Mouse (Mus musculus) gastrocnemius, postnatal 25 days (tissue): ENCODE measurements around the gene Rbfox1. TPM values are rescaled to one million over a fixed set of nuclear protein-coding genes. Genes with fewer than 3 reads are reported as not detected.

ENCODE experiments used
- DNase-seq: peaks from one replicate; pipeline ENCODE4 v3.0.0; 2022
- total RNA-seq, 2 experiments: library from RNA; stranded (reverse); gene quantifications; 1 replicate in 1 of 2; 2 replicates in 1 of 2; pipeline ENCODE4 v1.2.3; 2021

Rbfox1 gene
- total RNA-seq, 2 experiments from 2014 or later = 146 to 174 TPM

DNA sequence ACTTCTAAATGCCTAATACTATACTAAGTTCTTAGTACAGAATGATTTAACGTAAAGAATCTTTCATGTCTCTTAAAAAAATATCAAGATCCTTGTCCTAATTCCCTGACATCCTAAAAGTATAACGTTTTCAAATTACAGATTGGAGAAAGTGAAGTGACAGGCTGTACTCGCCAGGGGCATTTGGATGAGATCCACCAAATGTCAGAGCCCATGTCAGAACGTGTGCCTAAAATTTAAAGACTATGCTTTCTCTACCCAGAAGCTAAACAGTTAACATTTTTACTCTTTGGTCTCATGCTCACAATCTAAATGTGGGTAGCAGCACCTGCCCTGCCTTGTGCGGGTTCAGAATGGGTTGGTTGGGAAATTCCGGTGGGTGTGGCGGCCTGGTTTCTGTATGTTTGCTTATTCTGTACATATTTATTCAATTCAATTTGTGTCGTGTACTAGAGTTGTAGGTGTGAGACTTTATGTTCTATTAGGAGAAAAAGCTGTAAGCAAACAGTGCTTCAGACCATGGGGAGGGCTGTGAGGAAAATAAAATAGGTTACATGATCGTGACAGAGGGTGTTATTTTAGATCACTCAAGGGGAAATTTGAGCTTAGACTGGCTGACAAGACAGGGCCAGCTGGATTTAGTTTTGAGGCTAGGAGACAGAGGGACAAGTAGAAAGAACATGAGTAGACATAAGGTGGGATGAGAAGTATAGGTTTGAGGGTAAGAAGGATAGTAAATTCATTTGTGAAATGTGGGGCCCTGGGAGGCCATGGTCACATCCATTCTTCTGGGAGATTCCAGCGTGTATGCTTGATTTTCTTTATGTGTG is 1203.7 kb downstream of the Rbfox1 start:
- DNase-seq = peak; percentile 27

GRCm38 (mm10) chr16:7089475-7089874 is 1204.3 kb downstream of the Rbfox1 start:
- peak; percentile 63 for DNase-seq

- no peak for DNase-seq
Observed at GRCm38 (mm10) chr16:7090205-7090604, 1205.0 kb downstream of the Rbfox1 start.

- DNase-seq = no peak
Observed at GRCm38 (mm10) chr16:7092811-7093210, 1207.7 kb downstream of the Rbfox1 start.

DNA sequence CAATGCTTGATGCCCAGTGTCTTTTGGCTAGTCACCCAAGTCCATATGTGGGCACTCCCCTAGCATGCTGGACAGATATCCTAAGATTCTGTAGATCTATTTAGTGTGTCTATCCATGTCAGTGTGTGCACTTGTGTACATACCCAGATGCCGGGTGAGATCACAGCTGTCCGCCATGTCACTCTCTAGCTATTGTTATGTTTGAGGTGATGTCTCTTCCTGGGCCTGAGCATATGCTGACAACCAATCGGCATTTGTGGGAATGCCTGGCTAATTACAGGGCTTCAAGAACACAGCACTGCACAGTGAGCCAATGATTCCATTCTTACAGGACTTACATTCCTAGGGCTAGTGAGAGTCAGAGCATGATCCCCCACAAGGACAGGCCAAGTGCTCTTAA is 1208.5 kb downstream of the Rbfox1 start:
- no peak for DNase-seq

- peak; percentile 62 for DNase-seq
Observed at GRCm38 (mm10) chr16:7094181-7094749, 1209.1 kb downstream of the Rbfox1 start.

- no peak for DNase-seq
Observed at GRCm38 (mm10) chr16:7097071-7097470, 1211.9 kb downstream of the Rbfox1 start.

GRCm38 (mm10) chr16:7097951-7098710 is 1213.0 kb downstream of the Rbfox1 start:
- DNase-seq = no peak

- DNase-seq = peak; percentile 78
Observed at GRCm38 (mm10) chr16:7099506-7100300, 1214.5 kb downstream of the Rbfox1 start.

GRCm38 (mm10) chr16:7102486-7102885 is 1217.3 kb downstream of the Rbfox1 start:
- no peak for DNase-seq

DNA sequence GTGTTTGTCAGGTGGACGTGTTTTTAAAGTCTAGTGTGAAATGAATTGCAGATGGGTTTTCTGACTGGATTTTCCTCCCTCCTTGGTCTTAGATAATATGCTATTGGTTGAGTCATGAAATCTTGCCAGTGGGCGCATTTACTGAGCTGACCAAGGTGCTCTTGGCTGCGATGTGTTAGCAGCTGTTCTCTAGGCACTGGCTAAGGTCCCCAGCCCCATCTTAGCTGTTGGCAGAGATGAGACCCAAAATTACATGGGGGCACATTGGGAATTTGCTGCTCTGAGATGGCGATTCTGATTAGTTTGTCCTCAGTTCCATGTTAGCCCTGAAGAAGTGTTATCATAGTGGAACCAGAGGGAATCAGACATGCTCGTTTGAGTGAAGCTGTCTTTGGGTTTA is 1218.1 kb downstream of the Rbfox1 start:
- DNase-seq = no peak

GRCm38 (mm10) chr16:7106450-7107015 is 1221.4 kb downstream of the Rbfox1 start:
- DNase-seq = no peak

DNA sequence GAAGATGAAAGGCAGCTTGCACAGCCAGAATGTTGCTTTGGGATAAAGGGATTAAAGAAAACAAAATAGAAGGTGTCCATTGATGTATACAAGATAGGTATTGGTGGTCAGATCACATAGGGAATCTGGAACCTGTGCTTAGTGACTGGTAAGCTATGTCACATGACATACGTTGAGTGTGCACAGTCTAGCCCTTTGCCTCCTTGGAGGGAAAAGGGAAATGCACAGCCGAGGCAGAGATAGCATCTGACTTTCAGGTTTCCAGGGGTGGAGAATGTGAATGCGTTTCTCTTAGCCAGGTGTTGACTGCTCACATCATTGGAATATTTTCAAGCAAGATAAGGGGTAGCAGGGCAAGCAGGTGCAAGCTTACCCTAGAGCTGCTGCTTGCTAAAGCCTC is 1230.8 kb downstream of the Rbfox1 start:
- DNase-seq = no peak

GRCm38 (mm10) chr16:7129591-7129990 is 1244.4 kb downstream of the Rbfox1 start:
- no peak for DNase-seq

DNA sequence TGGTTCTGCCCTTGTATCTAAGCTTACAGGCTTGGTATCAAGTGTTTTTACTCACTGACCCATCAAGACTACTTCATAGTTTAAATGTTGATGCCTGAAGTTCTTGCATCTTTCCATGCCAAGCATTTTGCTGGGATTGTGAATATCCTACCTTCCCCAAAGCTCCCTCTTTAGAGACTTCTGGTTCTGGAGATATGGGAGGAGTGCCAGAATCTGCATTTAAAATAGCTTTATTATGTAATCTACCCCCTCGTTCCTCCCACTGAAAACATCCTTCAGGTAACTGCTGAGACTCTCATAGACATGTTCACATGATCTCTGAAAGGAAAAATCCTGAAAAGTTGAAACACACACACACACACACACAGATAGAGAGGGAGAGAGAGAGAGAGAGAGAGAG is 1247.3 kb downstream of the Rbfox1 start:
- DNase-seq = no peak

DNA sequence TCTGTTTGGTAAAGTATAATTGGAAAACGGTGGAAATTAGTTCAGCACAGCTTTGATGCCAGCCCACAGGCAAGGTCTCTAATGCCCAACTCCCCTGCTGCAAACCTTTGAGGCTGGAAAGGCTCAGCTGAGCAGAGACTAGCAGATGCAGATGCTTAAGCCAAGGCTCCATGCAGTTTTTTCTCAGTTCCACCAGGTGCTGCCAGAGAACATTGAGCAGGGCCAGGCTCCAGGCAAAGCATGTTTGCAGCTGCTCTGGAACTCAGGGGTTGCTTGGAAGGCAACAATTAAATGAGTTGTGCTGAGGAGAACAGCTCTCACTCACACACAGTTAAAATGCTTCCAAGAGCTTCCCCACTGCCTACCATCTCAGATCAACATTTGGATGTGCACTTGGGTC is 1251.8 kb downstream of the Rbfox1 start:
- peak; percentile 69 for DNase-seq

DNA sequence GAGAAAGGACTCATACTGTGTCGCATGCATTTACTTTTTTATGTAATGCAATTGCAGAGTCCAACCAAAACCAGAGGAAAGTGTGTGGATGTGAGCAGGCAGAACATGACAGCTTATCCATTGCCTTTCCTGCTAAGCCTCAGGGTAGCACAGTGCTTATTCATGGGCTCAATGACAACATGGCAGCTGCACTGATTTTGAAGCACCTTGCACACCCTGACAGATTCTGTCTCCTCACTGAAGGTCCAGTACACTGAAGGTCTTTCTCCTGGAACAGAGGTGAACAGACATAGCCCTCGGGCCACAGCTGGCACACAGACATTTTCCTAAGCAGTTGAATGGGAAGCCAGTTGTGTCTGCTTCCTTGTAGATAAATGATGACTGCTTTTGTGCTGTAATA is 1254.3 kb downstream of the Rbfox1 start:
- DNase-seq = no peak

- no peak for DNase-seq
Observed at GRCm38 (mm10) chr16:7140909-7141308, 1255.8 kb downstream of the Rbfox1 start.

DNA sequence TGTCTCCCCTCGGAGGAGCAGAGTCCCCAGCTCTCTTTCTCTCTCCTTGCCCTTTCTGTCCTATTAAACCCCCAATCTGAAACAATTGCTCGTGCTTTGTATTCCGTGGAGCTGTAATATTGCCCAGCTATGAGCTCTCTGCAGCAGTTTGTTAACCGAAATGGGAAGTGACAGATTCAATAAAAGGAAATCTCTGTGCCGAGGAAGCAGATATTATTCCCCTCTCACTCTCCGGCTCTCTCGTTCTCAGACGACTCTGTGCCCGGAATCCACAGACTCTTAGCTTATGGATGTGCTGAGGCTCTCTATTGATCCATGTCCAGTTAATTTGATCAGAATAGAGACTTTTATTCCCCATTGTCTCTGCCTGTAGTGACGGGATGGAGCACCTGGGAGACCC is 1260.3 kb downstream of the Rbfox1 start:
- DNase-seq = no peak

- DNase-seq = no peak
Observed at GRCm38 (mm10) chr16:7146454-7146853, 1261.3 kb downstream of the Rbfox1 start.

DNA sequence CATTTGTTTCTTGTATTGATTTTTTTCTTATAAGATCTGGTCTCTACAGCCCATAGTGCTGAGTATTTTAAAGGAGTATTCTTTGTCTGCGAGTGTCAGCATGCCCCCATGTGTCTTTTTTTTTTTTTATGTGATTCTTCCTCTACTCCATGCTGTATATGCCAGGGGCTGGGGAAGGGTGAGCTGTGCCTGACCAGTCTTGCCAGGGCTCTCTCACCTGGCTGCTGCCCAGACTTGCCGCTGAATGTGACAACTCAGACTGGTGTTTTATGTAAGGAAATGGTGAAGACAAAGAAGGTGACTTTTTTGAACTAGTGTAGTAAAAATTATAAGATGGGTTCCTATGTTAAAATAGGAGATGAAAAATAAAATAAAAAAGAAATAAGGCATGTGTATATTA is 1262.7 kb downstream of the Rbfox1 start:
- no peak for DNase-seq
